Mouse (Mus musculus) thymus, adult 2 months (tissue): ENCODE results near the gene Ccdc33. TPM values are rescaled to one million over a fixed set of nuclear protein-coding genes. Genes with fewer than 3 reads are reported as not detected.
A peak's percentile ranks its signal among the peaks of the same experiment; 100 is the strongest.

Experiments used
- DNase-seq: peaks from one replicate; pipeline ENCODE4 v3.0.0; 2021
- H3K27ac ChIP-seq: fragments of 200-500 bp; 2 replicates; pipeline ENCODE4 v1.5.1; 2012; ENCODE audit warnings: low read length, control low read depth; ENCODE audit not compliant: control insufficient read depth, insufficient read depth
- H3K27me3 ChIP-seq: fragments of 200-500 bp; 2 replicates; pipeline ENCODE4 v1.6.1; 2012; ENCODE audit warnings: mild to moderate bottlenecking, low read length, moderate library complexity, mixed read lengths; ENCODE audit not compliant: control insufficient read depth, insufficient read depth
- H3K36me3 ChIP-seq: fragments of 200-500 bp; 2 replicates; pipeline ENCODE4 v1.6.1; 2012; ENCODE audit warnings: mild to moderate bottlenecking, low read length, moderate library complexity; ENCODE audit not compliant: control insufficient read depth, insufficient read depth
- H3K4me1 ChIP-seq: fragments of 200-500 bp; replicated peaks from 2 replicates; pipeline ENCODE4 v1.6.1; 2012; ENCODE audit warnings: low read length; ENCODE audit not compliant: control insufficient read depth, insufficient read depth
- H3K4me3 ChIP-seq: fragments of 200-500 bp; 2 replicates; pipeline ENCODE4 v1.5.1; 2012; ENCODE audit warnings: mild to moderate bottlenecking, low read length, control low read depth, moderate library complexity; ENCODE audit not compliant: control insufficient read depth, insufficient read depth
- CTCF ChIP-seq: fragments of 200-500 bp; IDR thresholded peaks from 2 replicates; pipeline ENCODE4 v1.5.1; 2012; ENCODE audit warnings: mild to moderate bottlenecking, control low read depth, low read length, moderate library complexity, borderline replicate concordance; ENCODE audit not compliant: control insufficient read depth, poor library complexity, insufficient read depth; ENCODE audit errors: extremely low read depth
- POLR2A ChIP-seq: fragments of 200-500 bp; IDR thresholded peaks from 2 replicates; pipeline ENCODE4 v1.6.1; 2012; ENCODE audit warnings: mild to moderate bottlenecking, low read length, control low read depth, moderate library complexity; ENCODE audit not compliant: control insufficient read depth, poor library complexity, insufficient read depth; ENCODE audit errors: extremely low read depth
- whole genome bisulfite sequencing: fragments of 180-500 bp; shearing (Covaris S2); methylation state at CpG from one replicate; pipeline ENCODE4 v1.1.7; 2018; 5-methylcytosine and 5-hydroxymethylcytosine counted together
- polyA plus RNA-seq: library from polyadenylated mRNA; depleted of rRNA; stranded (reverse); fragments of >200 nt; gene quantifications from 2 replicates; pipeline ENCODE4 v1.2.3, GENCODE M21; 2012

Ccdc33 gene
- polyA plus RNA-seq, 1 experiment: 1.2 TPM

DNA sequence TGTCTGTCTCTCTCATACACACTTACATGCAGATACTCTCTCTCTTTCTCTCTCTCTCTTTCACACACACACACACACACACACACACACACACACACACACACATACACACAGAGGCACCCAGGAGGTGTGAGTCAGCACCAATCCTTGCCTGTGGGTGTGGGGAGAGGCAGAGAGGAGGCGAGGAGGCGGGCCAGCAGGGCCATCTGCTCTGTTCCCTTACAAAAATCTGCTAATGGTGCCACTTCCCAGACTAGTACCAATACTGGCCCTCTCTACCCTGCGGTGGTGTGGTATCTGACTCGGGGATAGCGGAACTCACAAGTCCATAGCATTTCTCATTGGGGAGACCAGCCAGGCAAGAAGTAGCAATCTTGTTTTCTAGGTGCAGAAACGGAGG, 7.2 kb downstream of the Ccdc33 start:
- WGBS: 55% methylated on average over 6 of the region's 6 CpGs
- TF ChIP-seq CTCF: no peak
- TF ChIP-seq POLR2A: no peak
- no peaks in the 10 kb centered on the region for H3K36me3 ChIP-seq
- H3K4me1 ChIP-seq: peaks cover 48% of the 10 kb centered on the region
- no peaks in the 10 kb centered on the region; the same call in 1 of the 2 replicates for H3K27me3 ChIP-seq
- no peak overlapping the region for H3K27ac ChIP-seq
- H3K4me3 ChIP-seq: no peak overlapping the region
- peak; percentile 19 for DNase-seq

DNA sequence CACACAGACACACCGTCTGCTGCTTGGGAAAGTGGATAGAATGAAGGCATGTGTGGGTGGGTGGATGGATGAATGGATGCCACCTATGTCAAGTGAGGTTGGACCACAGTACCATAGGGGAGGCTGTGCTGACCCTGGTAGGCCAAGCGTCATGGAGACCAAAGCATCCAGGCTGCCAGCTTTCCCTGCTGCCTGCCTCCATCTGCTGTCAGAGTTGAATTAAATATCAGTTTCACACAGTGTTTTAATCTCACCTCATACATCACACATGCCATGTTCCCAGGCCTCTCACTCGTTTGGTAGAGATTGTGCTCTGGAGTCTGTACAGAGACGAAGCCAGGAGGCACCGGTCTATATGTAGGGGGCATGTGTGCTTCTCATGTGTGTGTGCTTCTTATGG, 7.8 kb downstream of the Ccdc33 start:
- Histone ChIP-seq H3K4me3 (no peak overlapping the region), H3K27me3 (no peaks in the 10 kb centered on the region; the same call in 1 of the 2 replicates), H3K27ac (no peak overlapping the region), H3K36me3 (no peaks in the 10 kb centered on the region), H3K4me1 (peaks cover 43% of the 10 kb centered on the region)
- TF ChIP-seq CTCF: no peak
- TF ChIP-seq POLR2A: no peak
- DNase-seq: no peak
- 91% methylated on average over 5 of the region's 5 CpGs for WGBS

DNA sequence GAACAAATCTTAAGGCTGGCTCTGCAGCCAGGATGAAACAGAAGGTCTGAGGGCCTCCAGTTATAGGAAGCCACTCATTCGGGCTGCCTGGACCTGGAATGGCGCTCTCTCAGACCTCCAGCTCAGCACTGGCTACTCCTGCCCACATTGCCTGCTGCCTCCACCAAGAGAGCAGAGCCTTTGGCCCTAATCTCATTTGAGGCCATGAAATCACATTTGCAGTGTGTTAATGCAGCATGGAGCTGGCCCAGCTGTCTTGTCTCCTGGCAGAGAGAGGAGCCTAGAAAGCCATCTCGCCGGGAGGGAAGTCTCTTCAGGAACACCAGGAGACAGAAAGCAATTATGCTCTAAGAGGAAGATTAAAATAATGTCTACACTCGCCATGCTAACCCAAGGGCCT, 11.1 kb downstream of the Ccdc33 start:
- no peaks in the 10 kb centered on the region for H3K27me3 ChIP-seq
- no peak overlapping the region for H3K4me3 ChIP-seq
- no peak overlapping the region for H3K27ac ChIP-seq
- peaks cover 18% of the 10 kb centered on the region for H3K4me1 ChIP-seq
- no peak for DNase-seq
- TF ChIP-seq POLR2A (no peak), CTCF (no peak)
- H3K36me3 ChIP-seq: no peaks in the 10 kb centered on the region
- 89% methylated on average over 5 of the region's 5 CpGs for WGBS

DNA sequence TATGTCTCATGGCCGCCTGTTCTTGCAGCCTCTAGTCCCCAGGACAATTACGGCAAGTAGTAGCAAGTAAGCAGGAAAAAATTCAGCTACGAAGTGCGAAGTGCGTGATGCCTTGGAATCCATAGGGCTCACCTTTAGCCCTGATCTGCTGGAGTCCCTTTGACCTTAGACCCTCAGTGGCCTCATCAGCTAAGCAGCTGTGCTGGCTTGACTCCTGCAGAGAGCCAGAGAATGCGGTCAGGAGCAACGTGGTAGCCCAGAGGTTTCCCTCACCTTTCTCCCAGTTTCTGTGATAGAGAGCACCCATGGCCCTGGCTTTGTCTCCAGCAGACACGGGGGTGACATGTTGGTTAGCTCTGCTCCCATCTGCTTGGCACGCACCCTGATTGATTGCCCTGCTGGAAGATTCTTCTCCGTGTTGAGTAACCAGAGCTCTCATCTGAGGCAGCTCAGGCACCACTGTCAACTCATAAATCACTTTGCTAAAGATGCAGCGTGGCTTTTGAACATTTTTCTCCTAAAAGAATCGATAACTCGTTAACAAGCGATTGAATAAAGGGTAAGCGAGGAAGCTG, 12.9 kb downstream of the Ccdc33 start:
- WGBS: 80% methylated on average over 15 of the region's 15 CpGs
- Histone ChIP-seq H3K36me3 (no peaks in the 10 kb centered on the region), H3K4me1 (peaks cover 2% of the 10 kb centered on the region; the same call in 1 of the 2 replicates), H3K27me3 (no peaks in the 10 kb centered on the region), H3K27ac (no peak overlapping the region), H3K4me3 (no peak overlapping the region)
- TF ChIP-seq POLR2A (no peak), CTCF (no peak)
- no peak for DNase-seq

DNA sequence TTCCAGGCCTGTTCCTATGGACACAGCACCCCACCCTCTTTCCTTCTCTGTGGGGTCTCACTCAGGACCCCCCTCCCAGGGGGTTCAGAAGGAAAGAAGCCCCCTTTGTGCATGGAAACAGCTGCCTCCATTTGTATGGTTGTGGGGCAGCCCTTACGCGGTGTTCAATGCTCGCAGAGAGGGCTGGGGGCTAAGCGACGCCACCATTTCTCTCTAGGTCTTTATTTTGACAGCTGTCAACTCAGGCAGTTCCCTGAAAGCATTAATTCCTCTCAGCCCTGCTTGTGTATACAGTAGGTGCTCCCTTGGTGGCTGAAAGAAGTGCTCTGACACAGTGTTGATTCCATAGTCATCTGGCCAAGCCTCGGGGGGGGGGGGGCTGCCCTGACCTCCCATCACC, 15.0 kb downstream of the Ccdc33 start:
- TF ChIP-seq POLR2A: no peak
- TF ChIP-seq CTCF: no peak
- Histone ChIP-seq H3K27me3 (no peaks in the 10 kb centered on the region), H3K4me1 (peaks cover 4% of the 10 kb centered on the region; the same call in 1 of the 2 replicates), H3K36me3 (no peaks in the 10 kb centered on the region), H3K27ac (no peak overlapping the region), H3K4me3 (no peak overlapping the region)
- whole genome bisulfite sequencing: 92% methylated on average over 6 of the region's 6 CpGs
- DNase-seq: no peak

DNA sequence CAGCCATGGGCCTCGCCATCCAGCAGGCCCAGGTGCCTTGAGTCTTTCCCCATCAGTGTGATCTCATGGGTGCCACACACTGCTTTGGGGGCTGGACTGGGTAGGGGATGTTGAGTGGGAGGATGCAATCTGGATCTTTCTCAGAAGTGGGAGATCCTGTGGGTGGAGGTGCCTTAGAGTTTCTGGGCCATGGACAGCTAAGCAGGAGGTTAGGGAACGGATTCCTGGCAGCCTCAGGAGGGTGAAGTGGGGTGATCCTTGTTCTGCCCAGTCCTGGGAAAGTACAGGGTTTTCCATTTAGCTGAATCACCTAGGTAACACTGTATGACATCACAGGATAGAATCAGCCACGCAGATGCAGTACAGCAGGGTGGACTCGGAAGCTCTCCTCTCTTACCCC, 16.6 kb downstream of the Ccdc33 start:
- Histone ChIP-seq H3K27ac (no peak overlapping the region), H3K27me3 (no peaks in the 10 kb centered on the region), H3K36me3 (no peaks in the 10 kb centered on the region), H3K4me3 (no peak overlapping the region), H3K4me1 (peaks cover 4% of the 10 kb centered on the region; the same call in 1 of the 2 replicates)
- DNase-seq: no peak
- TF ChIP-seq POLR2A (no peak), CTCF (no peak)
- WGBS: 76% methylated on average over 4 of the region's 4 CpGs

DNA sequence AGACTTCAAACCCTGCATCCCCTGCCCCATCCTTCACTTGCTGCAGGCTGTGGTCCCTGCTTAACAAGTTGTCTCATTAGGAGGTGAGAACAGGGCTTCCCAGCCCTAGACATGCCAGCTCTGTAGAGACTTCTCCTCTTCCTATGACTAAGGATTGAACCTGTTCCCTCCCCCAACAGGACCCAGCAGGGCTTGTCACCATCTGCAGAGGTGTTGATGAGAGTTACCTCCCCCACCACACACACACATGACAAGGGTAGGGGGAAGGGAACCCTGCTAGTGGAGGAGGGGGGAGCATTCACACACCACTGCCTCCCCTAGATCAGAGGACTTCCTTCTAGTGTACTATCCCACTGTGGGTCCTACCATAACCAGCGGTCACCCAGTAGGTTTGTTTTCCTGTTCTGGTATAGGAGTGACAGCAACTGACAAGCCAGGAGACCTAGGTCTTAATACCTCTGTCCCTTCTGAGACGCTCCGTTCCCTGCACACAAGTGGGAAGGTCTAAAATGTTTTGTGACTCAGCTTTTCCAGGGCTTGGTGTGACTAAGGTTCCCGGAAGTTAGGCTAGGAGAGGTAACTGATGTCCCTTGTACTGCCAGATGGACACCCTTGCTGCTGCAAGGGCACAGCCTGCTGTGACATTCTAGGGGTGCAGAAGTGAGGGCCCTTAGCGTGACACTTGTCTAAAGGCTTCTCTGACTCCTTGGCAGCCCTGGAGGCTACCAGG, 18.6 kb downstream of the Ccdc33 start:
- Histone ChIP-seq H3K4me3 (no peak overlapping the region), H3K27ac (no peak overlapping the region), H3K27me3 (no peaks in the 10 kb centered on the region), H3K4me1 (peaks cover 4% of the 10 kb centered on the region; the same call in 1 of the 2 replicates), H3K36me3 (no peaks in the 10 kb centered on the region)
- no peak for DNase-seq
- TF ChIP-seq POLR2A (no peak), CTCF (no peak)
- 80% methylated on average over 5 of the region's 5 CpGs for WGBS
